Mouse (Mus musculus): ENCODE data around the gene Myo1d. TPM values are rescaled to one million over a fixed set of nuclear protein-coding genes. Genes with fewer than 3 reads are reported as not detected.

The Myo1d gene
- polyA plus RNA-seq, 1 experiment, result 6.4 TPM

- Histone ChIP-seq H3K4me3 (replicated peaks; ENCODE audit: control insufficient read depth, low read depth, low read length) (no peak overlapping the region), H3K27ac (ENCODE audit: control insufficient read depth, insufficient read depth, low read depth, low read length, poor library complexity) (no peak overlapping the region), H3K4me1 (ENCODE audit: control insufficient read depth, insufficient read depth, low read length) (peaks cover 8% of the 10 kb centered on the region)
- TF ChIP-seq CTCF (IDR thresholded peaks at IDR 0.05; ENCODE audit: control insufficient read depth, insufficient read depth, low read length) (no peak), POLR2A (IDR thresholded peaks at IDR 0.05; ENCODE audit: borderline replicate concordance, control insufficient read depth, low read depth, low read length) (no peak)
- WGBS, result 75% methylated on average over 9 of the region's 9 CpGs
Observed at GRCm38 (mm10) chr11:80518421-80519367, 261.1 kb downstream of the Myo1d start.

- peaks cover 3% of the 10 kb centered on the region for H3K4me1 ChIP-seq (ENCODE audit: control insufficient read depth, insufficient read depth, low read length)
- WGBS, result 88% methylated on average over 8 of the region's 8 CpGs
- no peak for TF ChIP-seq CTCF (IDR thresholded peaks at IDR 0.05; ENCODE audit: control insufficient read depth, insufficient read depth, low read length)
- TF ChIP-seq POLR2A (IDR thresholded peaks at IDR 0.05; ENCODE audit: borderline replicate concordance, control insufficient read depth, low read depth, low read length), result no peak
Observed at GRCm38 (mm10) chr11:80515895-80516294, 263.9 kb downstream of the Myo1d start.

GRCm38 (mm10) chr11:80515346-80515745, 264.5 kb downstream of the Myo1d start:
- no peak overlapping the region for H3K27ac ChIP-seq (ENCODE audit: control insufficient read depth, insufficient read depth, low read depth, low read length, poor library complexity)
- peaks cover 3% of the 10 kb centered on the region for H3K4me1 ChIP-seq (ENCODE audit: control insufficient read depth, insufficient read depth, low read length)
- no peak overlapping the region for H3K4me3 ChIP-seq (replicated peaks; ENCODE audit: control insufficient read depth, low read depth, low read length)
- 96% methylated on average over 1 of the region's 1 CpGs for WGBS
- no peak for TF ChIP-seq POLR2A (IDR thresholded peaks at IDR 0.05; ENCODE audit: borderline replicate concordance, control insufficient read depth, low read depth, low read length)
- no peak for TF ChIP-seq CTCF (IDR thresholded peaks at IDR 0.05; ENCODE audit: control insufficient read depth, insufficient read depth, low read length)

More at GRCm38 (mm10) chr11:80515895-80516294, 263.9 kb downstream of the Myo1d start:
- Histone ChIP-seq H3K27ac (ENCODE audit: control insufficient read depth, insufficient read depth, low read depth, low read length, poor library complexity) (no peak overlapping the region), H3K4me3 (replicated peaks; ENCODE audit: control insufficient read depth, low read depth, low read length) (no peak overlapping the region)

- no peak for TF ChIP-seq POLR2A (IDR thresholded peaks at IDR 0.05; ENCODE audit: borderline replicate concordance, control insufficient read depth, low read depth, low read length)
- Histone ChIP-seq H3K4me1 (ENCODE audit: control insufficient read depth, insufficient read depth, low read length) (peaks cover 4% of the 10 kb centered on the region), H3K27ac (ENCODE audit: control insufficient read depth, insufficient read depth, low read depth, low read length, poor library complexity) (no peak overlapping the region; the same call in 1 of the 2 replicates), H3K4me3 (replicated peaks; ENCODE audit: control insufficient read depth, low read depth, low read length) (no peak overlapping the region)
- 32% methylated on average over 7 of the region's 7 CpGs for WGBS
Observed at GRCm38 (mm10) chr11:80513796-80514195, 266.0 kb downstream of the Myo1d start.

- Histone ChIP-seq H3K4me3 (replicated peaks; ENCODE audit: control insufficient read depth, low read depth, low read length) (no peak overlapping the region), H3K4me1 (ENCODE audit: control insufficient read depth, insufficient read depth, low read length) (peaks cover 6% of the 10 kb centered on the region), H3K27ac (ENCODE audit: control insufficient read depth, insufficient read depth, low read depth, low read length, poor library complexity) (peak overlapping the region; percentile 73)
- WGBS, result 71% methylated on average over 19 of the region's 19 CpGs
- TF ChIP-seq CTCF (IDR thresholded peaks at IDR 0.05; ENCODE audit: control insufficient read depth, insufficient read depth, low read length) (no peak), POLR2A (IDR thresholded peaks at IDR 0.05; ENCODE audit: borderline replicate concordance, control insufficient read depth, low read depth, low read length) (no peak)
Observed at GRCm38 (mm10) chr11:80512313-80513056, 267.3 kb downstream of the Myo1d start.

DNA sequence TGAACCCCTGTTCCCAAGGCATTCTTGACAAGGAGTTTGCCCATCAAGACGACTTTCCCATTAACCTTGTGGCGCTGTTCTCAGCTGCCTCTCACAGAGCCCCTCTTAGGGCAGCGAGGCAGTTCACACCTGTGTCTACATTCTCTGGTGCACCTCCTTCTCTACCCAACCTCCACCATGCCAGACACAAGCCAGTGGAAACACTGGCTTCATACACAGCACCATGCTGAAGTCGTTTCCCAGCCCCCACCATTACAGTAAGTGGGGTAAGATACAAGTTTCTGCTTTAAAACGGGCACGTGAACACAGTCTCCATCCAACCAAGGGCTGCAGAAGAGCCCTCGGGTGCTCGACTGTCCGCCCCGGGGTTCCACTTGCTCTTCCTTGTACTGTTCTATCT, 269.7 kb downstream of the Myo1d start:
- 80% methylated on average over 10 of the region's 10 CpGs for WGBS
- Histone ChIP-seq H3K4me1 (ENCODE audit: control insufficient read depth, insufficient read depth, low read length) (peaks cover 13% of the 10 kb centered on the region), H3K4me3 (replicated peaks; ENCODE audit: control insufficient read depth, low read depth, low read length) (no peak overlapping the region), H3K27ac (ENCODE audit: control insufficient read depth, insufficient read depth, low read depth, low read length, poor library complexity) (no peak overlapping the region)
- TF ChIP-seq CTCF (IDR thresholded peaks at IDR 0.05; ENCODE audit: control insufficient read depth, insufficient read depth, low read length) (no peak), POLR2A (IDR thresholded peaks at IDR 0.05; ENCODE audit: borderline replicate concordance, control insufficient read depth, low read depth, low read length) (no peak)

- peak overlapping the region; percentile 88 for H3K27ac ChIP-seq (ENCODE audit: control insufficient read depth, insufficient read depth, low read depth, low read length, poor library complexity)
- WGBS, result 67% methylated on average over 5 of the region's 5 CpGs
- no peak for TF ChIP-seq POLR2A (IDR thresholded peaks at IDR 0.05; ENCODE audit: borderline replicate concordance, control insufficient read depth, low read depth, low read length)
- no peak for TF ChIP-seq CTCF (IDR thresholded peaks at IDR 0.05; ENCODE audit: control insufficient read depth, insufficient read depth, low read length)
- peaks cover 14% of the 10 kb centered on the region for H3K4me1 ChIP-seq (ENCODE audit: control insufficient read depth, insufficient read depth, low read length)
- peak overlapping the region; percentile 36 for H3K4me3 ChIP-seq (replicated peaks; ENCODE audit: control insufficient read depth, low read depth, low read length)
Observed at GRCm38 (mm10) chr11:80509176-80509506, 270.7 kb downstream of the Myo1d start.
